Mouse (Mus musculus) naive thymus-derived CD4-positive, alpha-beta T cell, adult 5 months (primary cell): ENCODE results near the gene Nkx2-3. TPM values are rescaled to one million over a fixed set of nuclear protein-coding genes. Genes with fewer than 3 reads are reported as not detected.

Source experiments
- polyA plus RNA-seq: library from polyadenylated mRNA; unstranded; fragments of 100-300 nt; shearing (Covaris generic); gene quantifications from one replicate; pipeline ENCODE4 v1.2.1, GENCODE M21; 2017

The Nkx2-3 gene
- polyA plus RNA-seq = not detected

GRCm38 (mm10) chr19:43612051-43612450 lies at the start of gene Nkx2-3:
Nkx2-3 (plus strand) TSS chr19:43612325.

Other genes with a start within 250 kb of the Nkx2-3 start
- not detected for gene Hpse2, start 224.0 kb upstream of the Nkx2-3 start, polyA plus RNA-seq
- not detected for gene Cnnm1, start 171.9 kb upstream of the Nkx2-3 start, polyA plus RNA-seq
- gene Got1, start 87.7 kb upstream of the Nkx2-3 start, polyA plus RNA-seq = 204 TPM
- gene Slc25a28, start 62.6 kb downstream of the Nkx2-3 start, polyA plus RNA-seq = 49.4 TPM
- gene Entpd7, start 77.3 kb downstream of the Nkx2-3 start, polyA plus RNA-seq = 2.0 TPM
- 10.3 TPM for gene Cutc, start 140.7 kb downstream of the Nkx2-3 start, polyA plus RNA-seq
- 14.5 TPM for gene Cox15, start 140.7 kb downstream of the Nkx2-3 start, polyA plus RNA-seq
- not detected for gene Abcc2, start 169.9 kb downstream of the Nkx2-3 start, polyA plus RNA-seq